Comparison of ENCODE assay signal across 8 mouse cellular contexts in genomic region chr6:113419199-113419587, GRCm38 (mm10). TPM values are rescaled to one million over a fixed set of nuclear protein-coding genes. Genes with fewer than 3 reads are reported as not detected.
DNase-seq lines count a peak whose midpoint lies in the region; ATAC-seq and TF ChIP-seq lines count a peak whose summit lies in the region.

TSS of gene Rpusd3 (minus strand) at chr6:113419340.

- DNase-seq in WW6 (ENCODE audit: low read depth, low spot score) = peak; percentile 99
- peak; percentile 99 for DNase-seq in cerebellum, postnatal 4 days (ENCODE audit: low spot score in 2 of 2)
- peak; percentile 100 for DNase-seq in gastrocnemius, adult 2 months
- peak; percentile 99 for DNase-seq in hindbrain, postnatal 0 days (ENCODE audit: low spot score)
- peak; percentile 97 to 99 for DNase-seq in left cerebral cortex, adult 2 months (ENCODE audit: extremely low spot score in 1 of 2, low spot score in 2 of 2)
- peak; percentile 97 to 100 for DNase-seq in right cerebral cortex, adult 2 months (ENCODE audit: low spot score in 2 of 2)
- DNase-seq in urinary bladder, postnatal 14 days (ENCODE audit: low spot score) = peak; percentile 100

- H3K27me3 ChIP-seq in hindbrain, postnatal 0 days (ENCODE audit: insufficient read depth, low read length) = no peaks in the 10 kb centered on the region

- peak within 1 kb of the TSS; percentile 91 for H3K4me3 ChIP-seq in gastrocnemius, adult 2 months
- peak within 1 kb of the TSS; percentile 62 for H3K4me3 ChIP-seq in hindbrain, postnatal 0 days (ENCODE audit: low read length)
- H3K4me3 ChIP-seq in left cerebral cortex, adult 2 months = peak within 1 kb of the TSS; percentile 87

- no peak for TF ChIP-seq CTCF in gastrocnemius, adult 2 months (IDR thresholded peaks at IDR 0.05)
- TF ChIP-seq CTCF in hindbrain, postnatal 0 days (IDR thresholded peaks at IDR 0.05; ENCODE audit: low read depth) = no peak
- no peak for TF ChIP-seq CTCF in left cerebral cortex, adult 2 months (IDR thresholded peaks at IDR 0.05)

- intact Hi-C loops in gastrocnemius, adult 2 months (cut with DNase I) = no loop called here
- intact Hi-C loops in left cerebral cortex, adult 2 months (cut with DNase I) = loop anchor here (2.0 kb wide), 1 partner anchor 26 kb away; no protein-coding TSS in a partner anchor

- H3K27ac ChIP-seq in gastrocnemius, adult 2 months = peak within 1 kb of the TSS; percentile 91
- peak within 1 kb of the TSS; percentile 71 for H3K27ac ChIP-seq in hindbrain, postnatal 0 days
- H3K27ac ChIP-seq in left cerebral cortex, adult 2 months = peak within 1 kb of the TSS; percentile 84

- peaks cover 11% of the 10 kb centered on the region for H3K4me1 ChIP-seq in hindbrain, postnatal 0 days (ENCODE audit: insufficient read depth, low read length)

- no peaks in the 10 kb centered on the region for H3K9me3 ChIP-seq in hindbrain, postnatal 0 days (ENCODE audit: low read length)

- under 1% methylated on average over 25 of the region's 25 CpGs for WGBS in hindbrain, postnatal 0 days

- peak within 1 kb of the TSS; percentile 75 for H3K9ac ChIP-seq in hindbrain, postnatal 0 days (replicated peaks; ENCODE audit: low read length)

- 0 out of 2 replicates have a peak, but pooled peaks cover 9% of the 10 kb centered on the region for H3K36me3 ChIP-seq in hindbrain, postnatal 0 days (ENCODE audit: insufficient read depth, low read length)

- peak; percentile 97 for ATAC-seq in hindbrain, postnatal 0 days
- ATAC-seq in megakaryocyte, adult 5-6 weeks (ENCODE audit: poor library complexity, severe bottlenecking) = peak; percentile 96

- peak within 1 kb of the TSS; percentile 99 for H3K4me2 ChIP-seq in hindbrain, postnatal 0 days (ENCODE audit: low read depth, low read length)

RNA-seq across cellular contexts. Expression of gene Rpusd3, which starts in this region (rescaled TPM):
- 1 to 10 TPM; 7.7 to 8.3 TPM for total RNA-seq in gastrocnemius, adult 2 months (2021)
- total RNA-seq in hindbrain, postnatal 0 days (2014; rRNA removed) = 20.8 and 23.6 TPM in 2 replicates
- polyA plus RNA-seq in hindbrain, postnatal 0 days (2015; fragmentation: Nextera tagmentation; extraction: Ambion mirVana) = 24.2 and 27.3 TPM in 2 replicates
- 10 to 100 TPM; 18.1 to 18.6 TPM for total RNA-seq in left cerebral cortex, adult 2 months (2021)
- total RNA-seq in megakaryocyte, adult 5-6 weeks (2015) = 2.5 and 6.2 TPM in 2 replicates
- total RNA-seq in megakaryocyte, adult 5-6 weeks (2017) = 2.5 and 3.0 TPM in 2 replicates

Comparison
In these comparisons a context has a peak if more than half of its experiments do, and no peak if none do; other contexts are left out.
1. Peak in every context shown above with its lines: DNase-seq, ATAC-seq, H3K4me3 ChIP-seq and H3K27ac ChIP-seq.